ENCODE assay signal across 7 mouse cellular contexts in genomic region chr2:38658338-38658836, GRCm38 (mm10). TPM values are rescaled to one million over a fixed set of nuclear protein-coding genes. Genes with fewer than 3 reads are reported as not detected.
DNase-seq lines count a peak whose midpoint lies in the region; ATAC-seq and TF ChIP-seq lines count a peak whose summit lies in the region.

No protein-coding gene starts in this region.

- peak; percentile 28 for ATAC-seq in activated CD4-positive, CD25-positive, alpha-beta regulatory T cell, adult 4 months
- peak; percentile 98 for ATAC-seq in hindbrain, embryonic 16.5 days
- peak; percentile 97 for ATAC-seq in megakaryocyte progenitor cell, adult 5-6 weeks (replicated peaks; ENCODE audit: poor library complexity)

- peak overlapping the region; percentile 68 for H3K27ac ChIP-seq in gastrocnemius, adult 2 months
- no peak overlapping the region for H3K27ac ChIP-seq in hindbrain, embryonic 16.5 days (ENCODE audit: low read depth, low read length)

- DNase-seq in cerebellum, postnatal 25 days = peak; percentile 86 to 90
- peak; percentile 86 for DNase-seq in gastrocnemius, adult 2 months
- peak; percentile 54 to 89 for DNase-seq in left cerebral cortex, postnatal 10 days (ENCODE audit: extremely low spot score in 1 of 2, low spot score in 2 of 2)
- peak; percentile 80 for DNase-seq in right cerebral cortex, postnatal 25 days

- intact Hi-C loops in gastrocnemius, adult 2 months (cut with DNase I) = loop anchor here (1.0 to 2.0 kb wide), 2 partner anchors 80 to 228 kb away; no protein-coding TSS in a partner anchor
- intact Hi-C loops in left cerebral cortex, postnatal 10 days (cut with DNase I) = no loop called here

- H3K9ac ChIP-seq in hindbrain, embryonic 16.5 days (ENCODE audit: low read depth, low read length) = peak overlapping the region; percentile 49

- H3K27me3 ChIP-seq in hindbrain, embryonic 16.5 days (replicated peaks; ENCODE audit: control insufficient read depth, insufficient read depth, low read length) = no peaks in the 10 kb centered on the region

- peaks cover 3% of the 10 kb centered on the region; the same call in 1 of the 2 replicates for H3K4me1 ChIP-seq in hindbrain, embryonic 16.5 days (ENCODE audit: control insufficient read depth, insufficient read depth, low read depth, low read length)

- peak overlapping the region; percentile 73 for H3K4me3 ChIP-seq in gastrocnemius, adult 2 months
- peak overlapping the region; percentile 36 for H3K4me3 ChIP-seq in hindbrain, embryonic 16.5 days (ENCODE audit: low read length)

- WGBS in hindbrain, embryonic 16.5 days = 0% methylated on average over 25 of the region's 25 CpGs

- peak; percentile 92 for TF ChIP-seq CTCF in gastrocnemius, adult 2 months (IDR thresholded peaks at IDR 0.05)

- no peaks in the 10 kb centered on the region for H3K36me3 ChIP-seq in hindbrain, embryonic 16.5 days (ENCODE audit: control insufficient read depth, insufficient read depth, low read length)

- no peaks in the 10 kb centered on the region for H3K9me3 ChIP-seq in hindbrain, embryonic 16.5 days (ENCODE audit: control insufficient read depth, low read length)

- peak overlapping the region; percentile 56 for H3K4me2 ChIP-seq in hindbrain, embryonic 16.5 days (ENCODE audit: low read length)

RNA-seq across cellular contexts. Expression of gene Psmb7, which starts 14.5 kb away (rescaled TPM):
- polyA plus RNA-seq in activated CD4-positive, CD25-positive, alpha-beta regulatory T cell, adult 4 months (2017; shearing (Covaris generic)) = 100 to 1,000 TPM; 116 to 139 TPM
- total RNA-seq in gastrocnemius, adult 2 months (2021) = 100 to 1,000 TPM; 295 to 298 TPM
- 273 and 299 TPM in 2 replicates for polyA plus RNA-seq in hindbrain, embryonic 16.5 days (2015; fragmentation: Nextera tagmentation; extraction: Ambion mirVana)
- 100 to 1,000 TPM; 256 TPM for total RNA-seq in left cerebral cortex, postnatal 10 days (2021)
- total RNA-seq in megakaryocyte progenitor cell, adult 5-6 weeks (2015) = 251 and 258 TPM in 2 replicates
- total RNA-seq in megakaryocyte progenitor cell, adult 5-6 weeks (2017) = 275 and 310 TPM in 2 replicates

RNA-seq across cellular contexts. Expression of gene Nr5a1, which starts 56.0 kb away (rescaled TPM):
- polyA plus RNA-seq in activated CD4-positive, CD25-positive, alpha-beta regulatory T cell, adult 4 months (2017; shearing (Covaris generic)) = not detected
- not detected for total RNA-seq in gastrocnemius, adult 2 months (2021)
- polyA plus RNA-seq in hindbrain, embryonic 16.5 days (2015; fragmentation: Nextera tagmentation; extraction: Ambion mirVana) = 0.16 TPM in 1 of 2 replicates, not detected in the other
- not detected for total RNA-seq in left cerebral cortex, postnatal 10 days (2021)
- not detected in 2 replicates for total RNA-seq in megakaryocyte progenitor cell, adult 5-6 weeks (2015)
- total RNA-seq in megakaryocyte progenitor cell, adult 5-6 weeks (2017) = not detected in 2 replicates

Comparison
In these comparisons a context has a peak if more than half of its experiments do, and no peak if none do; other contexts are left out.
1. ATAC-seq: peak in every context shown above with its lines; median percentile 98 in hindbrain, embryonic 16.5 days; 97 in megakaryocyte progenitor cell, adult 5-6 weeks; 28 in activated CD4-positive, CD25-positive, alpha-beta regulatory T cell, adult 4 months.